Mouse (Mus musculus): Measurements from ENCODE around the gene Atp2a2.

Gene Atp2a2

DNA sequence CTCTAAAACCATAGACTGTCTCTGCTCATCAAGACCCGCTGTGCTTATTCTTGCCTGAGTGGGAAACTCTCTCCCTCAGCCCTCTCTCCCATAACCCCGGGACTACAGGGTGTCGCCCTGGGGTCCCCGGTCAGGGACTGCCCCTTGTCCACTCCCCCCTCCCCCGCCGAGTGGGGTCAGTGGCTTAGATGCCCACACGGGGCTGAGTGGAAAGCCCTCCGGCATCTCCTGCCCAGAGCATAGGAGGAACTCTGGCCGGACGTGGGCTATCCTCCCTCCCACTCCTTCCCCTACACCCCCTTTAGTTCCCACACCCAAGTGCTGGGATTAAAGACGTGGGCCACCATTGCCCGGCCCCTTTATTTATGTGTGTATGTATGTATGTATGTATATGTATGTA, 86.6 kb downstream of the Atp2a2 start:
- in situ Hi-C loops (cut with MboI; ENCODE audit: low sequenced_read_pairs) = no loop called here

DNA sequence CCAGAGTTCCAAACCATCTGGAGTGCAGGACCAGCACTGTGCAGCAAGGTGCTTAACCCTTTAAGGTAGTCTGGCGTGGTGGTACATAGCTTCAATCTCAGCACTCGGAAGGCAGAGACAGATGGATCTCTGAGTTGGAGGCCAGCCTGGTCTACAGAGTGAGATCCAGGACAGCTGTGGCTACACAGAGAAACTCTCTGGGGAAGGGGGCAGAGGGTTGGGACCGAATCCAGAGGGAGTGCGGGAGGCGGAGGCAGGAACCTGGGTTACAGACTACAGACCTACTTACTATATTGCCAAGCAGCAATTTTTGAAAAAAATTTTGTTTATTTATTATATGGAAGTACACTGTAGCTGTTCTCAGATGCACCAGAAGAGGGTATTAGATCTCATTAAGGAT, 87.7 kb downstream of the Atp2a2 start:
- in situ Hi-C loops (cut with MboI; ENCODE audit: low sequenced_read_pairs) = no loop called here

DNA sequence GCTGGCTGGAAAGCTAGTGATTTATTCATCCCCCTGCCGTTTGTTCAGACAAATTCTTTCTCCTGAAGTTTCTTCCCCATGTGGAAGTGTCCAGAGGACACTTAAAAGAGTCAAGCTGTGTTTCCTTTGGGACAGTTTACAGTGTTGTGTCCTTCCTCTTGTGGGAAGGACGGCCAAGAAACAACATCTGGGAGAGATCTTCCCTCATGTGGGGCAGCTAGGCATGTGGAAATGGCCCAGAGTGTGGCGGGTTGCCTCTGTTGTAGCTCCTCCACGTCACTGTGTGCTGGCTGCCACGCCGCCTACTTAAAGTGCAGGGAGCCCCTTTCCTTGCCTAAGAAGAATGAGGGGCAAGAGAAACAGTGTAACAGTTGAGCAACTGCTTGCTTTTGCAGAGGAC, 89.2 kb downstream of the Atp2a2 start:
- in situ Hi-C loops (cut with MboI; ENCODE audit: low sequenced_read_pairs) = no loop called here

DNA sequence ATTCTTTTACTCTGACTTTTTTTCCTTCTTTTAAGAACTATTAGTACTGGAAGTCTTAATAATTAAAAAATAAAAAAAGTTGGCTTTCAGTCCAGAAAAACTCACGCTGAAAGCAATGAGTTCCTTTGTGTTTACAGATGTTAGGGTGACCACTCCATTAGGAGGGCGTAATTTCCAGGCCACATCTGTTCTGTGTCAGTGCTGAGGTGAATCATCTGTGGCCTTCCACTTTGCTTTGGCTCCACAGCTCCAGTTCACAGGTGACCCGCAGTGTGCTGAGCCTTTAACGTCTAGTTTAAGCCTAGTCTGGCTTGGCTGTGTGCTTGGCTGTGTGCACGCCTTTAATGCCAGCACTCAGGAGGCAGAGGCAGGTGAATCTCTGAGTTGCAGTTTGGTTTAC, 90.1 kb downstream of the Atp2a2 start:
- in situ Hi-C loops (cut with MboI; ENCODE audit: low sequenced_read_pairs) = no loop called here

DNA sequence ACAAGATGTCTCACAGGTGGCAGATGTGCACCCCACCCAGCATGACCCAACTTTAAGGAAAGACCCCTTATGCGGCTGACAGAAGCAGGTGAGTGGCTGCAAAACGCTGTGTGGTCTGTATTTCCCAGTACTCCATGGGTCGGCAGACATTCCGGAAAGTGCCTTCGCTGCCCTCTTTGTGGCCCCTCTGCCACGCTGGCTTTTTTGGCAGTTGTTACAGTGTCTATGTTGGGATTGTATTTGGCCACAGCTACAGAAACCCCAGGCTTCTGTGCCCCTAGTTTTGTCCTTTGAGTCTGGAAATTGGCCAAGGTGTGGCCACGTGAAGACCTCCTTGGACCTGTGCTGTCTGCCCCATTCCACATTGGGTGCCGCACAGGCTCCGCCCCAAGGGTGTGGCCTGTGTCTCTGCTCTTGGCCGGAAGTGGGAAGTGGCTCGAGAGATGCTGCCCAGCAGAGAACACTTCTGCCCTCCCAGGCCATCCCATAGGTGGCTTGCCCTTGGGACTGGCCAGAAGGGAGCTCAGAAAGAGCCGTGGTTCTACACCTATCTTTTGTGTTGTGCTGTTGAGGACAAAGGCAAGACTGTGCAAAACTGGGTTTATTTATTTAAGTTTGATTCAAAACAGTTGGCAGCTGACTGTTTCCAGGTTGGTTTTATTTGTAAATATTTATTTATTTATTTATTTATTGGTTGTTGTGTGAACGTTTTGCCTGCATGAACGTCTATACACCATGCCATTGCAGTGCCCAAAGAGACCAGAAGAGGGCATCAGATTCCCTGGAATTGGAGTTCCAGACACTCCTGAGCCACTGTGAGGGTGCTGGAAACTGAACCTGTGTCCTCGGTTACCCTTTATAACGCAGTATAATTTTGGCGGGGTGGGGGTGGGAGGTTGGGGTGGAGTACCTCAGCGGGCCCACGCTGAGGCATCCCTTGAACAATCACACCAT, 92.1 kb downstream of the Atp2a2 start:
- in situ Hi-C loops (cut with MboI; ENCODE audit: low sequenced_read_pairs) = no loop called here

DNA sequence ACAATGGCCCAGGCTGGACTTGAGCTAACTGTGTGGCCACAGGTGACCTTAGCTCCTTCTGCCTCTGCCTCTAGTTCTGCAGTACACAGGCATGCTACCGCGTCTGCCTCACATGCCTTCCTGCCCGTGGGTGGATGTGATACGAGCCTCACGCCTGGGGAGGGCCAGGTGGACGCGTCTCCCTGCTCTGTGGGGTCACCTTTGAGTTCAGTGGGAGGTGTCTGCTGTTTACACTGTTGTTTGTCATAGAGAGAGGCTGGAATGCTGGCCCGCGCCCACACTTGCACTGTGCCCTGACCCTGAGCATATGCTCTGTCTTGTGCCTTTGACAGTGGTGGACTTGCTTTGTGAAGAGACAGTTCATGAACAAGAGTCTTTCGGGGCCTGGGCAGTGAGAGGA, 96.5 kb downstream of the Atp2a2 start:
- in situ Hi-C loops (cut with MboI; ENCODE audit: low sequenced_read_pairs) = no loop called here

All from CH12F3 (cell line).